Mouse (Mus musculus) erythroblast, embryonic 14.5 days (primary cell): ENCODE data around the gene Gsk3a.

Experiments used
- GATA1 ChIP-seq: IDR thresholded peaks from 2 replicates; pipeline ENCODE4 v1.6.1; 2012; ENCODE audit warnings: low read length, inconsistent platforms, mixed read lengths
- TAL1 ChIP-seq: IDR thresholded peaks from 3 replicates; pipeline ENCODE4 v1.6.1; 2012; ENCODE audit warnings: low read length, inconsistent platforms, mixed read lengths

GRCm38 (mm10) chr7:25178317-25178716, 59.3 kb downstream of the Gsk3a start:
- no peak for TF ChIP-seq GATA1
- no peak for TF ChIP-seq TAL1
